Mouse (Mus musculus) left cerebral cortex, adult 8-10 months (tissue): Measurements from ENCODE around the gene Cphx2. TPM values are rescaled to one million over a fixed set of nuclear protein-coding genes. Genes with fewer than 3 reads are reported as not detected.
"Not testable (repeated sequence)": the region's sequence is repeated elsewhere in the genome, so short reads cannot be mapped to it uniquely, and the experiment has no call there.

Source experiments
- DNase-seq, 2 experiments: peaks; one replicate each; pipeline ENCODE4 v3.0.0; 2022; ENCODE audit warnings: low spot score in 2 of 2
- total RNA-seq, 4 experiments: library from RNA; stranded (reverse); gene quantifications; 2 replicates each; pipeline ENCODE4 v1.2.4; 2022

Gene Cphx2
- not detected for total RNA-seq

DNA sequence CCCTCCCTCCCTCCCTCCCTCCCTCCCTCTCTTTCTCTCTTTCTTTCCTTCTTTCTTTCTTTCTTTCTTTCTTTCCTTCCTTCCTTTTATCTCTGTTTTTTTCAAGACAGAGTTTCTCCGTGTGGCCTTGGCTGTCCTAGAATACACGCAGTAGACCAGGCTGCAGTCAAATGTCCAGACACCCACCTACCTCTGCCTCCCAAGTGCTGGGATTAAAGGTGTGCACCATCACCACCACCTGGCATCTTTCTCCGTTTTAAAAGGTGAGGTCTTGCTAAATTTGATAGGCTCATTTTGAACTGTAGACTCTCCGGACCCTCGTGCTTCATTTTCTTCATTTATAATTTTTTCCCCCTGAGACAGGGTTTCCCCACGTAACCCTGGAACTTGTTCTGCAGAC lies at the start of gene Cphx2:
TSS of gene Cphx2 (plus strand) at position 301 of the 400 bp plus-strand sequence.
- DNase-seq = not testable (repeated sequence)

DNA sequence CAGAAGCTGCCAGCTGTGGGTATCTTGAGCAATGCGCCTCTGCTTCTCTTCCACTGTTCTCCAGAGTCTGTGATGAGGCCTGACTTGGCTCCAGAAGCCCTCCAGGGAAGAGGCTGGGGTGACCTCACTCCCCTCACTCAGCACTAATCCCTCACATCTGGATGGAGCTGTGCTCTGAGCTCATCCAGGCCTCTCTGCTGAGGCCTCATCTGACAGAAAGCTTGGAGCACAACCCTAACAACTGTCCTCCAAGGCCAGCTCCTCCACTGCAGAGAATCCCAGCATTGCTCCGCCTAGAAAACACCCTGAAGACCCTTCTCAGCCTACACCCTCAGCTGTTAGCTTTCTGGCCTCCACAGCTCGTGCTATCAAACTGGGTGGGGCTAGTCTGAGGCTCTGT lies 47.0 kb upstream of the Cphx2 start:
- DNase-seq = not testable (repeated sequence)

DNA sequence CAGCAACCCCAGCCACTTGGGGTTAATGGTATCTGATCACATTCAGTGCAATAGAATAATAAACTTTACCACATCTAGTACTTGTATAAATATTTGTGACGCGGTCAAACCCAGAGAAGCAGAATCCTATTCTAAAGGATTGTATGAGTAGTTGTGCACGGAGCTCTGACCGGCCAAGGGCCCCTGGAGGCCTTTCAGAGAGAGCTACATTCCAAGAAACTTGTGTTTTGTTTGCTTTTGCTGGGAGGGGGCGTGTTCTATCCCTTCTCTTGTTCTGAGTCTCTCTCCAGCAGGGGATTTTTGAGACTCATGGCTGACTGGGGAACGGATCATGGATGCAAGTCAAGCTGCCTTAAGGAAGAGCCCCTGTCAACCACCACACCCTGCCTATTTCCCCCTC lies 45.9 kb upstream of the Cphx2 start:
- not testable (repeated sequence) for DNase-seq

DNA sequence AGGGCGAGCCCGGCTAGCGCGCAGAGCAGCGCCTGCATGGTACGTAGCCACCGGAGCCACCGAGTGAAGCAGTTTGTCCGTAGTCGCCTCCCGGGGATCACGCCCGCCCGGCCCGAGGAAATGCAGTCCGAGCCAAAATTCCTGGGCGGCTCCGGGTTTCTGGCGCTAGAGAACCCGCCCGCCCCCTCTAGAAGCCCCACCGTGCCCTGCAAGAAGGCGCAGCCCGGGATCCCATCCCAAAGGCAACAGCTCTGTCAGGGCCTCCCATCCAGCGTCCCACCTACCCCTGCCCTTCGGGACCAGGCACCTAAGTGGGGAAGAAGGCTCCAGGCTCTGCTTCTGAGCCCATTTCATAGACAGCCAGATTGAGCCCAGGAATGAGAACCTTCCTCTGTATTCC lies 38.7 kb upstream of the Cphx2 start, which contains the start of gene Gm9780:
TSS of gene Gm9780 (minus strand) at position 101 of the 400 bp plus-strand sequence.
- DNase-seq = not testable (repeated sequence)

DNA sequence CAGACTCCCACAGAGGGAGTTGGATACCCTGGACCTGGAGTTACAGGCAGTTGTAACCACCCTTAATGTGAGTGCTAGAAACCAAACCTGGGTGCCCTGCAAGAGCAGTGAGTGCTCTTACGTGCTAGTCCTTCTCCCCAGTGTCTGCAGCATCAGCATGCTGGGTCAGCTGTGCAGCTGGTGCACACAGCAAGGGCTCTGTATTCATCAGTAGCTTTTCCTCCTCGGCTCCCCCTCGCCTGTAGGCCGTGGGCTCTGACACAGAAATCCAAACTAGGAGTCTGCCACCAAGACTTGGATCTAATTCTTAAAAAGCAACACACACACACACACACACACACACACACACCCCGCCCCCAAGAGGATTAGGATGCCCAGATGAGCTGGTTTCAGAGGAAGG lies 36.3 kb upstream of the Cphx2 start:
- not testable (repeated sequence) for DNase-seq

DNA sequence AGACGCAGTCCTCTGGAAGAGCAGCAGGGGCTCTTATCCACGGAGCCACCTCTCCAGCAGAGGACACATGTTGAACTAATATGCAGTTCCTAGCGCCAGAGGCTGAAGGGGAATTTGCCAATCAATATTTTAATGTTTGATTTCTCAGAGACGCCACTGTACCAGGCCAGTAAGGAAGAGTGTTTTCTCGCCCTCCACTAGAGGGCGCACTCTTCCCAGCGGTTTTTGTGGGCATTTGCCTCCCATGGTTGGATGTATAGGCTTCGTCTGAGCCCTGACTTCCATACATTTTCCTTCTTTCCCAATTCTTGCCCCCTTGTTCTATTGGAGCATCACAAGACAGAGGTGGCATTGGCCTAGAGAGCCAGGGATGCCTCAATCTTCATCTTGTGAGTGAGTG lies 34.3 kb upstream of the Cphx2 start:
- DNase-seq = not testable (repeated sequence)

DNA sequence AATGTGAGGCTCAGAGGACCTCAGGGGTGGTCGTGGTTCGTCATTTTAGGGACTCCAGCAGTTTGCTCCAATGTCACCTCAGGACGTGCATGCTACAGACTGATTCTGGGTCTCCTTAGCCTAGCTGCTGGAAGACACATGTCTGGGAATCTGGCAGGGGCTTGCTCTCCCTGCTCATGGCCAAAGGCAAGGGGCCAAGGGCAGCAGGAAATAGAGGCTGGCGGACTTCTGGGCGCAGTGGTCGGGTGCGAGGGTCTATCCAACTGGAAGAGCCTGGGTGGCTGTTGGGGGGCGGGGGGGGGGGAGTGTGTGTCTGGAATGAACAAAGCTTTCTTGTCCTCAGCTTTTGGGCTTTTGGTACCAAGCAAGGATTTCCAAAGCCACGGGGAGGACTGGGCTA lies 32.5 kb upstream of the Cphx2 start:
- DNase-seq = not testable (repeated sequence)

DNA sequence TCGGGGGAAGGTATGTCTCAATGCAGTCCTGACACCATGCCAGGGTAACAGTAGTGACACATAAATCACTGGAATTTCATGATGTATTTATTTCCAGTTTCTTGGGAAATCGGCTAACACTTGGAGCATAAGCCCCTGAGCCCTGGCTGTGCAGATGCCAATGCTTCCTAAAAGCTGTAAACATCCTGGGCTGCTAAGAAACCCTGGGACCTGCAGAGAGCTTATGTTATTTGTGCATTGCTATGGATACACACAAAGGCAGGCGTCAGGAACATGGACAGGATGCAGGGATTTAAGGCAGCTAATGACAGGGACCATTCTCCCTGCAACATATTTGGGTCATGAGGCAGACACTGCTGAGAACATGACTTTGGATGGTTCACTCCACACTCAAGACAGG lies 23.1 kb upstream of the Cphx2 start:
- DNase-seq = not testable (repeated sequence)

DNA sequence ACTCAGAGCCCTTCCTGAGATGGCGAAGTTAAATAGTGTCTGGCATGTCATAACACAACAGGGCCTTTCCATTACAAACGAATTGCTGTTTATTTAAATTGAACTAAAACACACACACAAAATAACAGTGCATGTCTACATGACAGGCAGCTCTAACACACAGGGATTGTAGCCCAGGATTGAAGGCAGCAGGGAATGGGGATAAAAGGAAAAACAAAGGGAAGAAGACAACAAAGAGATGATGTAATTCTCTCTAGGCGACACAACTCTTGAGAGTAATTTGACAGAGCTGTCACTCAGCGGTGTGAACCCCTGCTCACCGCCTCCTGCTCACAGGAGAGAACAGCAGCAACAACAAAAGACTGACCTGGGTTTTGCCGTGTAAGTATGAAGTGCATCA lies 22.0 kb upstream of the Cphx2 start:
- DNase-seq = not testable (repeated sequence)

DNA sequence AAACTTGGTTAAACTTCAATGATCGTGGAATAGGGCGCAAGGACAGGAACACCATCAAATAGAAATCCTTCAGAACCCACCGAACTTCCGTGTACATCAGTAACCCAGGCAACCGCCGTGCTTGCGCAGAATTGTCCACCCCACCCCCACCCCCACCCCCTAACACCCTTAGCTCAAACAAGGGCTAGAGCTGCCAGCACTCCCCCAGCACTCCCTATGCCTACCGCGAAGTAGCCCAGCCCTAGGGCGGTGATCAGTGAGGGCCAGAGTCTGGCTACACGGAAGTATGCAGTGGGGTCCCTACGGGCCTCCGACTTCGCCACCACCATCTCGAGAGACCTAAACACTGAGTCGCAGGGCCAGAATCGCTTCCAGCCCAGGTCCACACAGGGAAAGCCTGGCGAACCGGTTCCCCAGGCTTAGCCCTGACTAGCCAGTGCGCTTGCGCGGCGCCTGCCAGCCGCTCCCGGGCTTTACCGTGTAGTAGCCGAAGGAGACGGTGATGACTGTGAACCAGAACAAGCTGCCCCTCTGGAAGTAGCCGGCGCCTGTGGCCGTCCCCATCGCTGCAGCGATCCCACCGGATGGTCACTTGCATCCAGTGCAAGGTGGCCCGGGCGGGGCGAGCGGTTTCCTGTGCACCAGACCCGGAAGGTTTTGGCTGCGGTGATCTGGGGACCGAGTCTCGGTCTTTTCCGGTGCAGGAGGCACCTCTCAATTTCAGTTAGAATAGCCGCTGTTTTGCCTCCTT lies 14.6 kb upstream of the Cphx2 start:
- not testable (repeated sequence) for DNase-seq

DNA sequence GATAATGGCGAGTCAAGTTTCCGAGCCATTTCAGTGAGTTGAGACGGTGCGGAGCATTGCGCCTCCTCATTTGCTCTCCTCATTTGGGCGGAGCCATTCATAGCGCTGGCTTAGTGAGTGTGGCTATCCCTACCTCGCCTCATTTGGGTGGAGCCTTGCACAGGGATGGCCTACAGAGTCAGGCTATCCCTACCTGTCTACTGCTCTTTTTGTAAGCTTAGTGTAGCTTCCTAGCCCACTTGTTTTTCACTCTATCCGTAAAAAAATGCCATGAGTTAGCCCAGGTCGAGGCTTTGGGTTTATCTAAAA lies 14.0 kb upstream of the Cphx2 start, which contains the start of gene Tmem254c:
TSS of gene Tmem254c (minus strand) at position 31 of the 309 bp plus-strand sequence.
- not testable (repeated sequence) for DNase-seq

DNA sequence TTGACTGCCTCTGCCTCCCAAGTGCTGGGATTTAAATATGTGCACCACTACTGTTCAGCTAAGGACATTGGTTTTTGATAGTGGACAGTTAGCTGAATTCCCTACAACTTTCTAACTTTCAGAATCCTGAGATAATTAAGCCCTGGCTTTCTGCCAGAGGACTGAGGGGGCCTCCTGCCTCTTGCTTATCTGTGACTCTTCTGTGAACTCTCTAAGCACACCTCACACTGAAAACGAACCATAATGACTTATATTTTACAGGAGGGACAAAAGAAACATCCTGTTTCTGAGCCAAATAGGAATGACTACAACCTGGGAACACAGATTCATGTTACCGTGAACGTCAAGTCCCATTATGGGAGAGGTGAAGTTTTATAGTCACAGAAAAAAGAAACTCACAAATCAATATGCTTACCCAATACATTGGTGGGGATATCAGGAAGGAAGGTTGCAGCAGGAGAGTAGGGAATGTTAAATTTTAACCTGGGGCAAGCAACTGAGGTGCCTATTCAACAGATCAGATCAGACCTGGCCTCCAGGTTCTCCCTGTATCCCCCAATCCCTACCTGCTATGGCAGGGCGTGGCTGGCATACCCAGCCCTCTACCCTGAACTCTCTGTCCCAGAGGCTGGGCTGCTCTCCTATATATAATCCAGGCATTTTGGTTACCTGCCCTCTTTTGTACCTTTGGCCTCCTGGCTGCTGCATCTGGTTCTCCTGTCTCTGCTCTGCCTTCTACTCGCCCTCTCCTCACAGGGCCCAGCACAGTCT lies 4.5 kb upstream of the Cphx2 start:
- DNase-seq = not testable (repeated sequence)

DNA sequence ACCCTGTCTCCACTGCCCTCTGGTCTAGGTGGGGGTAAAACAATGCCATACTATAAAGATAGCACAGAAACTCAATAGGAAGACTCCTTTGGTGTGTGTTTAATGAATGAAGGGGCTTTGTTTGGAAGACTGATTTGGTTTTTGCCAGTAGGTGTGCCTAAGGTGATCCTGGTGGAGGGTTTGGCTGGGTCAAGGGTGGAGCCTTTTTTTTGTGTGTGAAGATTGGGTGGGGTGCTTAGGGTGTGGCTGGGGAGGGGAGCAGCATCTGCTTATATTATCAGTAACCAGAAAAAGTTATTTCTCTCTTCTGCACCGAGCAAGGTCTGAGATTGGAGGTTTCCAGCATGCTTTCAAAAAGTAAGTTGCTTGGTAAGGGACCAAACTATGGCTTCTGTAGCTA lies 681 bp downstream of the Cphx2 start, which contains the start of gene Cphx3:
TSS of gene Cphx3 (plus strand) at position 301 of the 400 bp plus-strand sequence.
- DNase-seq = not testable (repeated sequence)

DNA sequence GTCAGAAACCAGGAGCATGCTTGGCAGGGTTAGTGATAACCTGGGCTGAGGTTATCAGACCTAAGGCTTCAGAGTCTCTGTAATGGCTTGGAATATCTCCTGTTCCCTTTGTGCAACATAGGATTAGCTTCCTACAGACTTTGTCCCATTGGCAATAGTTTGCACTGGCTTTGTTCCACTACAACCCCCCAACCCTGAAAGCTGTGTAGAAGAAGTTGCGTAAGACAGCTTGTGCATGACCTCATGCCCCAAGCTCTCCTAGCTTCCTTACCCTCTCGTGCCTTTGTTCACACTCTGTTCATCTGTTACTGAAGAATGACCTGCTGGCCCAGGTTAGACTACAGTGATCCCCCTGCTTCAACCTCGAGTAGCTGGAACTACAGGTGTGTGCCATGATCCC lies 16.3 kb downstream of the Cphx2 start:
- DNase-seq = not testable (repeated sequence)

DNA sequence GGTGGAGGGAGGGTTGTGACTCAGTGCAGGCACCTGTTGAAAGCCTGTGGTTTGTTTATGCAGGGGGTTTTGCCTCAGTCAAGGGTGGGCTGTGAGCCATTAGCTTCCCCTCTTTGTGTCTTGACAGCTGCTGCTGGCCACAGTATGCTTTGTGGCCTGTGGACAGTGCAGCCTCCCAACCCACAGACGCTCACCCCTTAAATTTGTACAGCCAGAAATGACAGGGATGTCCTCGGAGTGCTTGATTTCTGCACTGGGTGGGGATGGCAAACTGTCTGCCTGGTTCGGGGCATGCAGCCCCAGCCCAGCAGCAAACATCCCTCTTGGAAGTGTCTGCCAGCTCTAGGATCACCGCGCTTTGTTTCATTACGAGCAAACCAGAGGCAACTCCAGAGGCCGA lies 36.8 kb downstream of the Cphx2 start, which contains the start of gene Duxbl2:
TSS of gene Duxbl2 (plus strand) at position 200 of the 400 bp plus-strand sequence.
- DNase-seq = not testable (repeated sequence)

DNA sequence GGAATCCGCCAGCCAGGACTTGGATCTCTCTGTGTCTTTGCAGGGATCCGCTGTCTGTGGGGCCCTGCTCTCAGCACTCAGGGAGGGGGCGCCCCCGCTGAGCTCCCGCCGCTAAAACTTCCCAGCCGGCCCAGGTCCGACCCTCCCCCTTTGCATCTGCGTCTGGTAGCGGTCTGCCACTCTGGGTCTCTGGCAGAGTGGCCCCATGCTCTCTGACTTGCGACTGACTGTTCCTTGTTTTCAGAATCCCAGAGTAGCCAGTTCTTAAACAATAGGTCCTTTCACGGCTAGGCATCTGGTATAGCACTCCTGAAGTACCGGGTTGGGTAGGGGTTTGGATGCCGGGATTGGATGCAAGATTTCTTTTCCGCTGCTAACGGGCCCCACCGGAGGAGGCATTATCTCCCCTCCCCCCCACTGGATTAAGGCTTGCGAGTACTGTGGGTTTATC lies 37.3 kb downstream of the Cphx2 start:
- DNase-seq = not testable (repeated sequence)

DNA sequence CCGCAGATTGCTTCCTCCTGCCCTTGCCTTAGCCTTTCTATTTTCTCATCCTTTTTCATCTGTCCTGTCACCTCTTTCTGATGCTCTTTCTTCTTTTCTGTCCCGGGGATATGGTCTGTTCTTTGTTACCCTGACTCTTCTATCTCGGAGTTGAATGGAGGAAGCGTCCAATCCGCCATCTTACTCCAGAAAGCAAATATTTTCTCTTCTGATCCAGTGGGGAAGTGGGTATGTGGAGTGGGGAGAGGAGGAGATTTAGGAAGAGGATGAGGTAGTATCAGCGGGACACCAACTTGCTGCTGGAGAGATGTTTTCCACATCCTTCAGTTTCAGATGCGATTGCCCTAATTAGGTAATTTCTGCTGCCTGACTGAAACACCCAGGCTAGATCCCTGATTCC lies 37.8 kb downstream of the Cphx2 start:
- DNase-seq = not testable (repeated sequence)

Other genes with a start within 250 kb of the Cphx2 start
- gene Anxa11, start 239.4 kb upstream of the Cphx2 start, total RNA-seq = 10 to 100 TPM; 33.7 to 40.5 (median 36.4) TPM
- gene Plac9a, start 178.4 kb upstream of the Cphx2 start, total RNA-seq = 1 to 10 TPM in 1 of 4 experiments, not detected in 3; 1.7 TPM
- gene Tmem254a, start 153.8 kb upstream of the Cphx2 start, total RNA-seq = 10 to 100 TPM in 1 of 4 experiments, 1 to 10 TPM in 3; 3.1 to 10.7 (median 5.5) TPM
- gene Cphx1, start 143.2 kb upstream of the Cphx2 start, total RNA-seq = not detected
- under 1 TPM in 2 of 4 experiments, not detected in 2; 0.81 TPM for gene Duxbl1, start 102.9 kb upstream of the Cphx2 start, total RNA-seq
- 1 to 10 TPM; 2.2 to 6.2 (median 3.3) TPM for gene Gm9780, start 38.8 kb upstream of the Cphx2 start, total RNA-seq
- 10 to 100 TPM; 18.3 to 32.3 (median 24.6) TPM for gene Tmem254c, start 14.2 kb upstream of the Cphx2 start, total RNA-seq
- not detected for gene Cphx3, start 781 bp downstream of the Cphx2 start, total RNA-seq
- gene Duxbl2, start 36.8 kb downstream of the Cphx2 start, total RNA-seq = under 1 TPM in 3 of 4 experiments, not detected in 1; 0.23 to 0.61 (median 0.50) TPM
- gene Plac9b, start 101.0 kb downstream of the Cphx2 start, total RNA-seq = 10 to 100 TPM in 2 of 4 experiments, 1 to 10 TPM in 2; 8.5 to 10.7 (median 10.0) TPM
- 10 to 100 TPM in 2 of 4 experiments, 1 to 10 TPM in 2; 6.3 to 14.1 (median 10.8) TPM for gene Tmem254b, start 125.5 kb downstream of the Cphx2 start, total RNA-seq
- gene Duxbl3, start 176.4 kb downstream of the Cphx2 start, total RNA-seq = 1 to 10 TPM in 3 of 4 experiments, under 1 TPM in 1; 0.42 to 1.7 (median 1.3) TPM